Mouse (Mus musculus): ENCODE measurements around the gene Krt77.

Gene Krt77

DNA sequence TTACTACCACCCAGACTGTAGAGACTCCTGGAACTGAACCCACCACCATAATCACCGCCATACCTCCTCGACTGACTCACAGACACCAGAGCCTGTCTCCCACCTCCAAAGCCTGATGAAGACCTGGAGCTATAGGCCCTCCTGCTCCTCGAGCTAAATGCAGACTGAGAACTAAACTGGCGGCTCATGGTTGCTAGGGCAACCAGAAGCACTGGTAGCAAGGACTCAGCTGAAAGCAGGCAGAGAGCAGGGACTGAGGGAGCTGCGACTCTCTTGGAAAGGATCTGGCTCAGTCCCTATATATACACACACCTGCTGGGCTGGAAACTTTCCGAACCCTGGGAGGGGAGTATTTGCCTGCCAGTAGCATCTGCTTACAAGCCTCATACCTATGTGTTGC, at the start of gene Krt77:
Krt77 (minus strand) TSS at position 275 of the 400 bp plus-strand sequence.
- DNase-seq (ENCODE audit: low spot score): no peak

DNA sequence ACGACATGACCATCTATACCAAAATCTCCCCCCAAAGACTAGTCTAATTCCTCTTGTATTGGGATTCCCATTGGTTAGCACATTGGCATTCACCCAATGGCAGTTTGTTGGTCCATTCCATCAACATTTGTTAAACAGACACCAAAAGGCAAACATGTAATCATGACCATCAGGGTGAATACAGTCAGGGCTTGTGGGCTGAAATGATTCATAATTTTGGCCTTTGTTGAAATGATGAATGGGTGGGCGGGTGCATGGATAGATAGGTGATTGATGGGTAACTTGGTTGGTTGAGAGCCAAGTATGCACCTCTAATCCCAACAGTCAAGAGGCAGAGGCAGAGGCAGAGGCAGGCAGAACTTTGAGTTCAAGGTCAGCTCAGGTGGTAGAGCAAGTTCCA, 46.6 kb upstream of the Krt77 start:
- no peak for DNase-seq (ENCODE audit: low spot score)

GRCm38 (mm10) chr15:101904849-101905248, 35.3 kb upstream of the Krt77 start:
- no peak for DNase-seq (ENCODE audit: low spot score)

GRCm38 (mm10) chr15:101902171-101903149, 33.0 kb upstream of the Krt77 start:
- DNase-seq (ENCODE audit: low spot score): no peak

DNA sequence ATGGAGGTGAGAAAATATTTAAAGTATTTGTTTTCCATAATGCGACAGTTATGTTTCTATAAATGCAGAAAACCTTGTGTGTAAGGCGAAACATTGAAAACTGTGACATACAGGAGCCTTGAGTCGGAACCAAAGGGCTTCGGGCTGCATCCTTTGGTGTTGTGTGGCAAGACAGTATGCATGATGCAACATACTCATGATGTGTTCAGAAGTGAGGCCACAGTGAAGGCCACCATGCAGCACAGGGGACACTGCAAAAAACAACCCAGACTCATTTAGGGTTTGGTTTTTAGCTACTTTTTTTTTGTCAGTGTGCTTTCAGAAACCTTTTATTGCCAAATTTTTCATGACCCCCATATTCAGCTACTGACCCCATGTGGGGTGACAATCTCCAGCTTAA, 25.7 kb upstream of the Krt77 start:
- DNase-seq (ENCODE audit: low spot score): no peak

DNA sequence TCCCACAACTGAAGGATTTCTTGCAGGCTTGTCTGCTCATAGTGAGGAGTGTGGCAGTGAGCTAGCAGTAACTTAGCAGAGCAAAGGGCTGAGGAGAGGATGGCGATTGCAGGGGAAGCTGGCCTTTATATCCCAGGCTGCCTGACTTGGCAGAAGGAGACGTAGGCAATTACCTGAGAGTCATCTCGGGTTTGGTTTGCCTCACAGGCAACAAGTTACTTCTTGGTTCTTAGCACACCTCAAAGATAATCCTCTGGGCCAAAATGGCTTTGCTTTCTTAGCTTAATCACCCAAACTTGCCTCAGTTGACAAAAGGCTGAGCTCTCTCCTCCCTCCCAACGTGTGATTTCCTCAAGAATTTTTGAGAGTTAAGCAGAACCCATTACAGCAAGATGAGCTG, 23.3 kb upstream of the Krt77 start, which contains the start of gene Krt76:
Krt76 (minus strand) TSS at position 101 of the 400 bp plus-strand sequence.
- DNase-seq (ENCODE audit: low spot score): no peak

- DNase-seq (ENCODE audit: low spot score): no peak
Observed at GRCm38 (mm10) chr15:101879776-101880175, 10.3 kb upstream of the Krt77 start.

- no peak for DNase-seq (ENCODE audit: low spot score)
Observed at GRCm38 (mm10) chr15:101878041-101878440, 8.5 kb upstream of the Krt77 start.

GRCm38 (mm10) chr15:101874383-101874782, 4.9 kb upstream of the Krt77 start:
- DNase-seq (ENCODE audit: low spot score): no peak

- no peak for DNase-seq (ENCODE audit: low spot score)
Observed at GRCm38 (mm10) chr15:101873231-101873630, 3.7 kb upstream of the Krt77 start.

DNA sequence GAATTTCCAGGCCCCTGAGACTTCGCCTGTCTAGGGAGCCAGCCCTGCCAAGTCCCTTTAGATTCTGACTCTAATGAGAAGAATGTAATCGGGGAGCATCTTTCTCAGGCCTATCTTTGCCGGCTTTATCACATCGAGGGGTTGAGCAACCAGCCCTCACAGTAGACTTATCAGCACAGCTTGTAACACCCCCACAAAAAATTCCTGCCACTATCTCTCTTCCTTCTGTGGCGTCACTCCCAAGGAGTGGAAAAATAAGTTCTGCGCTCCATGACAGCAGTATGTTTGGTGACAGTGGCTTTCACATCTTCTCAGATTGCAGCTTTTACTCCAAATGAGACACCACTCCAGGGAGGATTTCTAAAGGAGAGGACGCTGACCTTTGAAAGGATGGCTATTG, 2.8 kb downstream of the Krt77 start:
- DNase-seq (ENCODE audit: low spot score): no peak

- DNase-seq (ENCODE audit: low spot score): no peak
Observed at GRCm38 (mm10) chr15:101860421-101861130, 8.9 kb downstream of the Krt77 start.

- DNase-seq (ENCODE audit: low spot score): no peak
Observed at GRCm38 (mm10) chr15:101859735-101860170, 9.8 kb downstream of the Krt77 start.

DNA sequence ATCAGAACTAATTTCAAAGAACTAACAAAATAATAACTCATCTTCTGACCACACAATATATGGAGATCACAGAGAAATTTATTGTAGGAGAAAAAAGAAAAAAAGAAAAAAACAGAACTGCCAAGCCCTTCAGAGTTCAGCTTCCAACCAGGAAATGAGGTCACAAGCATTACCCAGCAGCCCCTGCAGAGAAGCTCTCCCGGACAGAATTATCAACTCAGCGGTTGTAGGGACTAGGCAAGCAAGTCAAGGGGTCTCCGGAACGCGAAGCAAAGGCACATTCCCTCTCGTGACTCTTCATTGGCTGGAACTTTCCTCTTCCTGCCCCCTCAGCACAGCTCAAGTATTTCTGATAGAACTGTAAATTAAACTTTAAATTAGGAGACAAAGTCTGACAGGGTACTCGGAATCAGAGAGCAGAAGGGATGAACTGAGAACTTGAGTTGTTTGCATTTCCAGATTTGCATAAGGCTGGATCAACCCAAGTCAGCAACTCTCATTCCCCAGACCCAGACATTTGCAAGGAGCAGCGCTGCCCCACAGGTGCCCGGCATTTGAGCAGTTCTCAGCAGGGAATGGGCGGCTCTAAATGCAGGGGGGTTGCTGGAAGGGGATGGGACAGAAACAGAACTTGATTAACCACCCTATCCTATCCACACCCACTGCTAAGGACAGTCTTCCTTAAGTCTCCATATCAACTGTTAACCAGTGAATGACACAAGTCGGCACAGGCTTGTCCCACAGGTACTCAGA, 10.7 kb downstream of the Krt77 start:
- DNase-seq (ENCODE audit: low spot score): no peak

DNA sequence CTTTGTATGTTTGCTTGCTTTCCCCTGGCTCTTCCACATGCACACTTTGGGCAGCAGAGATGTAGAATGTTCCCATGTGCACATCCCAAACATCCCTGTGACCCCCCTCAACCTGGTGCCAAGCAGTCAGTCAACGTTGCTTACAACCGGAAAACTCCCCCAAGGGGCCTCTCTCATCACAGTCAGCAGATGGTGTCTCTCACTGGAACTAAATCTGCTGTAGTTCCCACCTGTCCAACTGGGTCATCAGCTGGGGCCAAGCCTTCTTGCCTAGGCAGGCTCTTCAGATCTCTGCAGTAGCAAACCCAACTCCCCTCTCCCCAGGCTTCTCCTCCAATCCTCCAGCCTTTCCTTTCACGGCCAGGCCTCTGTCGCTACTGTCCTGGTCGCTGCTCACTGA, 12.8 kb downstream of the Krt77 start:
- no peak for DNase-seq (ENCODE audit: low spot score)

- DNase-seq (ENCODE audit: low spot score): no peak
Observed at GRCm38 (mm10) chr15:101855732-101856131, 13.8 kb downstream of the Krt77 start.

- DNase-seq (ENCODE audit: low spot score): no peak
Observed at GRCm38 (mm10) chr15:101854294-101854693, 15.2 kb downstream of the Krt77 start.

GRCm38 (mm10) chr15:101852571-101852970, 16.9 kb downstream of the Krt77 start:
- DNase-seq (ENCODE audit: low spot score): no peak

- no peak for DNase-seq (ENCODE audit: low spot score)
Observed at GRCm38 (mm10) chr15:101850694-101851093, 18.8 kb downstream of the Krt77 start, which contains the start of gene Krt1. Gene Krt1, minus strand, starts transcription at chr15:101850794.

DNA sequence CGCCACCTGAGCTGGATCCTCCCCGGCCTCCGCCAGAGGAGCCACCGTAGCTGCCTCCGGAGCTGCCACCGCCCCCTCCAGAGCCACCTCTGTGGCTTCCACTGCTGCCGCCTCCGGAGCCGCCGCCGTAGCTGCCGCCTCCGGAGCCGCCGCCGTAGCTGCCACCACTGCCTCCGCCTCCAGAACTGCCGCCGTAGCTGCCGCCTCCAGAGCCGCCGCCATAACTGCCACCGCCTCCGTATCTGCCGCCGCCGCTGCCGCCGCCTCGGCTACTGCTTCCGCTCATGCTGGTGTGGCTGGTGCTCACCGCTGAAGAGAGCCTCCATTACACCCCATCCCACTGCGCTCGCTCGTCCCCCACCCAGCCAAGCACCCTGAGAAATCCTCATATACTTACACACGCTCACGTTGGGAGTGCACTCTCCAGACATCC, 23.5 kb downstream of the Krt77 start:
- DNase-seq (ENCODE audit: low spot score): no peak

- no peak for DNase-seq (ENCODE audit: low spot score)
Observed at GRCm38 (mm10) chr15:101843192-101843591, 26.3 kb downstream of the Krt77 start.

DNA sequence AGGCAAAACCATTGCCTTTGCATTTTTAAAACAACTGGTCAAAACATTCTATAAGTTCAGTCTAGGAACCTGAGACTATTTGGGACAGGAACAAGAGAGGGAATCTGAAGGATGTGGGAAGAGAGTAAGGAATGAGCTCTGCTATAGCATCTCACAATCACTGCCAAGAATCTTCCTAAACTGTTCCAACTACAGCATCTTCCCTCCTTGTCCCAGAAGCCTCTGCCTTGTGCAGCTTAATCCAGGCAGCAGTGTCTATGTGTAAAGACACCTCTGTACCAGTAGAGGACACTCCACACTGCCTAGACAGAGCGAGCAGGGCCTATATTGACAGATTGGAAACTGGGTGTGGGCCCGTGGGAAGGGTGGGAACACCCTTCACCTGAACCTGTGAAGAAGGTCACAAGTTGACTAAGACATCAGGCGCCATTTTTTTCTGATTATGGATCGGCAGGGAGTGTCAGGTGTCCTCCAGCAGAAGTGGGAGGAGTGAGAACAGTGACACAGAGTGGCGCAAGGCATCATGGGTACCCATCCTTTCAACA, 34.6 kb downstream of the Krt77 start:
- no peak for DNase-seq (ENCODE audit: low spot score)
